Mouse (Mus musculus): ENCODE measurements around the gene Apool. TPM values are rescaled to one million over a fixed set of nuclear protein-coding genes. Genes with fewer than 3 reads are reported as not detected.

Apool gene
- total RNA-seq (2012; rRNA removed): 34.6 and 41.1 TPM in 2 replicates
- polyA plus RNA-seq (2012; ENCODE audit: insufficient read depth in 1 of 2, insufficient read length in 2 of 2, low read depth in 1 of 2, low replicate concordance in 2 of 2, missing spikeins in 1 of 2): 10 to 100 TPM in 1 of 2 experiments, not detected in 1; 32.9 TPM

GRCm38 (mm10) chrX:112310804-112311530 lies at the start of gene Apool:
Gene Apool (plus strand): TSS chrX:112311334.
- Histone ChIP-seq H3K9me3 (replicated peaks; ENCODE audit: insufficient read depth, low read length) (no peaks in the 10 kb centered on the region), H3K36me3 (ENCODE audit: control insufficient read depth in 1 of 2, insufficient read depth in 2 of 2, low read length in 2 of 2) (peaks cover 0 to 13% of the 10 kb centered on the region in 2 experiments; a peak in 2 of 4 replicates), H3K27ac (ENCODE audit: control insufficient read depth, low read depth, low read length) (peak within 1 kb of the TSS; percentile 72), H3K4me3 (ENCODE audit: control insufficient read depth in 1 of 2, insufficient read depth in 1 of 2, low read depth in 2 of 2, low read length in 2 of 2) (peak within 1 kb of the TSS; percentile 87 to 95), H3K79me2 (ENCODE audit: control insufficient read depth, insufficient read depth, low read length, poor library complexity) (peaks cover 3% of the 10 kb centered on the region; the same call in 1 of the 2 replicates), H3K4me1 (ENCODE audit: control insufficient read depth in 1 of 2, insufficient read depth in 2 of 2, low read length in 2 of 2) (peaks cover 0 to 4% of the 10 kb centered on the region in 2 experiments; a peak in 2 of 4 replicates), H3K9ac (ENCODE audit: control insufficient read depth, low read depth, low read length, poor library complexity, severe bottlenecking) (peak within 1 kb of the TSS; percentile 96), H3K27me3 (ENCODE audit: control insufficient read depth in 1 of 2, insufficient read depth in 2 of 2, low read length in 2 of 2) (no peaks in the 10 kb centered on the region)
- peak; percentile 98 for DNase-seq (ENCODE audit: low read depth, low spot score)
- TF ChIP-seq E2F4 (IDR thresholded peaks at IDR 0.05; ENCODE audit: borderline replicate concordance, low read depth, low read length): 0 out of 2 replicates have a peak, but pooled peaks have one; percentile 49
- no peak for TF ChIP-seq RCOR1 (IDR thresholded peaks at IDR 0.05; ENCODE audit: low read depth, low read length)
- no peak for TF ChIP-seq MEF2A (IDR thresholded peaks at IDR 0.05; ENCODE audit: extremely low read depth, insufficient replicate concordance, low read depth, low read length, poor library complexity, severe bottlenecking)
- TF ChIP-seq MAZ (IDR thresholded peaks at IDR 0.05; ENCODE audit: low read depth, low read length): peak; percentile 14; the same call in 1 of the 2 replicates
- no peak for TF ChIP-seq GATA1 (IDR thresholded peaks at IDR 0.05; ENCODE audit: low read depth, low read length)
- TF ChIP-seq USF1 (IDR thresholded peaks at IDR 0.05; ENCODE audit: low read depth, low read length): peak; percentile 11; the same call in 1 of the 2 replicates
- TF ChIP-seq TBP (IDR thresholded peaks at IDR 0.05; ENCODE audit: low read depth, low read length): peak; percentile 61; the same call in 1 of the 2 replicates
- no peak for TF ChIP-seq USF2 (IDR thresholded peaks at IDR 0.05; ENCODE audit: borderline replicate concordance in 1 of 2, insufficient read depth in 1 of 2, low read depth in 1 of 2, low read length in 2 of 2)
- TF ChIP-seq SIN3A (IDR thresholded peaks at IDR 0.05; ENCODE audit: low read length): peak; percentile 68; the same call in 1 of the 2 replicates
- TF ChIP-seq NRF1 (IDR thresholded peaks at IDR 0.05; ENCODE audit: insufficient read depth, low read depth, low read length, poor library complexity, severe bottlenecking): no peak
- TF ChIP-seq NELFE (IDR thresholded peaks at IDR 0.05; ENCODE audit: low read depth, low read length): peak; percentile 81
- no peak for TF ChIP-seq MAX (IDR thresholded peaks at IDR 0.05; ENCODE audit: low read length)
- TF ChIP-seq MYB (IDR thresholded peaks at IDR 0.05; ENCODE audit: low read depth, low read length): no peak
- TF ChIP-seq MYC (IDR thresholded peaks at IDR 0.05; ENCODE audit: low read depth, low read length): no peak
- no peak; the same call in 1 of the 2 replicates for TF ChIP-seq KAT2A (conservative IDR thresholded peaks at IDR 0.05; ENCODE audit: low read depth, low read length)
- 0 out of 2 replicates have a peak, but pooled peaks have one; percentile 27 for TF ChIP-seq MXI1 (IDR thresholded peaks at IDR 0.05; ENCODE audit: low read depth, low read length)
- no peak for TF ChIP-seq SMC3 (IDR thresholded peaks at IDR 0.05; ENCODE audit: low read depth, low read length)
- TF ChIP-seq TAL1 (IDR thresholded peaks at IDR 0.05; ENCODE audit: low read length): no peak
- TF ChIP-seq TCF12 (IDR thresholded peaks at IDR 0.05; ENCODE audit: low read depth, low read length): peak; percentile 31; the same call in 1 of the 2 replicates
- TF ChIP-seq CTCF (IDR thresholded peaks at IDR 0.05 in 2 of 3, conservative IDR thresholded peaks at IDR 0.05 in 1 of 3; ENCODE audit: control insufficient read depth in 1 of 3, insufficient read depth in 1 of 3, low read depth in 2 of 3, low read length in 3 of 3, poor library complexity in 1 of 3, severe bottlenecking in 1 of 3): no peak
- TF ChIP-seq UBTF (IDR thresholded peaks at IDR 0.05; ENCODE audit: borderline replicate concordance, insufficient read depth, low read depth, low read length): no peak
- TF ChIP-seq RAD21 (IDR thresholded peaks at IDR 0.05; ENCODE audit: low read depth, low read length): no peak; the same call in 1 of the 2 replicates
- TF ChIP-seq POLR2AphosphoS2 (IDR thresholded peaks at IDR 0.05; ENCODE audit: low read length): no peak; the same call in 1 of the 2 replicates
- no peak for TF ChIP-seq JUND (IDR thresholded peaks at IDR 0.05; ENCODE audit: low read depth, low read length)
- TF ChIP-seq ETS1 (IDR thresholded peaks at IDR 0.05; ENCODE audit: low read depth, low read length): 0 out of 2 replicates have a peak, but pooled peaks have one; percentile 26
- no peak for TF ChIP-seq ZNF384 (IDR thresholded peaks at IDR 0.05; ENCODE audit: low read depth, low read length)
- no peak for TF ChIP-seq MAFK (IDR thresholded peaks at IDR 0.05; ENCODE audit: borderline replicate concordance, low read depth, low read length)
- TF ChIP-seq GABPA (IDR thresholded peaks at IDR 0.05; ENCODE audit: low read depth, low read length): no peak
- TF ChIP-seq ZC3H11A (IDR thresholded peaks at IDR 0.05; ENCODE audit: low read depth, low read length): no peak
- no peak for TF ChIP-seq POLR2AphosphoS5 (IDR thresholded peaks at IDR 0.05; ENCODE audit: borderline replicate concordance, low read depth, low read length)
- no peak for TF ChIP-seq BHLHE40 (IDR thresholded peaks at IDR 0.05; ENCODE audit: borderline replicate concordance, low read depth, low read length)
- TF ChIP-seq EP300 (IDR thresholded peaks at IDR 0.05; ENCODE audit: low read depth in 1 of 2, low read length in 2 of 2): peak in 1 of 2 experiments; percentile 12; a peak in 1 of 4 replicates
- peak; percentile 32; the same call in 1 of the 2 replicates for TF ChIP-seq ELF1 (IDR thresholded peaks at IDR 0.05; ENCODE audit: low read depth, low read length)
- peak; percentile 85 for TF ChIP-seq HCFC1 (IDR thresholded peaks at IDR 0.05; ENCODE audit: low read depth, low read length)
